Mouse (Mus musculus) spleen, adult 2 months (tissue): ENCODE results near the gene Tbl2. TPM values are rescaled to one million over a fixed set of nuclear protein-coding genes. Genes with fewer than 3 reads are reported as not detected.
A peak's percentile ranks its signal among the peaks of the same experiment; 100 is the strongest.

Experiments
- DNase-seq, 2 experiments: peaks; one replicate each; pipeline versions ENCODE4 v3.0.0 to v3.0.0-alpha.2; 2012 to 2021; ENCODE audit warnings: low spot score in 2 of 2, low read depth in 1 of 2
- H3K27ac ChIP-seq: fragments of 200-500 bp; 2 replicates; pipeline ENCODE4 v1.5.1; 2012; ENCODE audit warnings: low read length, inconsistent platforms; ENCODE audit not compliant: insufficient read depth
- H3K27me3 ChIP-seq: fragments of 200-500 bp; 2 replicates; pipeline ENCODE4 v1.6.1; 2012; ENCODE audit warnings: mild to moderate bottlenecking, moderate library complexity, low read length, inconsistent platforms; ENCODE audit not compliant: control insufficient read depth, insufficient read depth
- H3K36me3 ChIP-seq: fragments of 200-500 bp; 2 replicates; pipeline ENCODE4 v1.6.1; 2012; ENCODE audit warnings: mild to moderate bottlenecking, low read length, inconsistent platforms; ENCODE audit not compliant: control insufficient read depth, insufficient read depth
- H3K4me1 ChIP-seq: fragments of 200-500 bp; 2 replicates; pipeline ENCODE4 v1.6.1; 2011; ENCODE audit warnings: inconsistent platforms; ENCODE audit not compliant: control insufficient read depth, insufficient read depth, insufficient read length
- H3K4me3 ChIP-seq: fragments of 200-500 bp; 2 replicates; pipeline ENCODE4 v1.5.1; 2011; ENCODE audit warnings: mild to moderate bottlenecking, inconsistent platforms; ENCODE audit not compliant: insufficient read depth, insufficient read length; ENCODE audit errors: extremely low read depth
- CTCF ChIP-seq: fragments of 200-500 bp; IDR thresholded peaks from 2 replicates; pipeline ENCODE4 v1.5.1; 2011; ENCODE audit warnings: mild to moderate bottlenecking, inconsistent platforms; ENCODE audit not compliant: insufficient read depth, insufficient read length, insufficient replicate concordance; ENCODE audit errors: extremely low read depth
- POLR2A ChIP-seq: fragments of 200-500 bp; IDR thresholded peaks from 2 replicates; pipeline ENCODE4 v1.6.1; 2011; ENCODE audit warnings: low read depth, low read length, inconsistent platforms
- WGBS: fragments of 180-500 bp; shearing (Covaris S2); methylation state at CpG from one replicate; pipeline ENCODE4 v1.1.7; 2018; 5-methylcytosine and 5-hydroxymethylcytosine counted together
- polyA plus RNA-seq: library from polyadenylated mRNA; depleted of rRNA; stranded (reverse); fragments of >200 nt; gene quantifications from 2 replicates; pipeline ENCODE4 v1.2.3, GENCODE M21; 2012

Tbl2 gene
- polyA plus RNA-seq, 1 experiment, result 7.2 TPM

DNA sequence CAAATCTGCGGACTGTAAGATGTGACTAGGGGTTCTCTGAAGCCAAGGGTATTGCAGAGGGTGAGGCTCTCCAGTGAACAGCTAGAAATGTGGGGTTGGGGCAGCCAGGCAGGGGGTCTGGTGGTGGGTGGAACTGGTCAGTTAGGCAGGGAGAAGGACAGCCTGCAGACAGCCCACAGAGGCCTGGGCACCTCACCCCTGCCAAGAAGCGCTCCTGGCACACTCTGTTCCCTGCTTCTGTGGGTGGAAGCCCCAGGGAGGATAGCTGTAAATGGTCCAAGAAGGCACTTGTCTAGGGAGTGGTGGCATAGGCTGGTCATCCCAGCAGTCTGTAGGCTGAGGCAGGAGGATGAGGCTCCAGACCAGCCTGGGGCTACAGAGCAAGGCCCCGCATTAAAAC, 40.0 kb upstream of the Tbl2 start:
- Histone ChIP-seq H3K4me1 (peaks cover 5% of the 10 kb centered on the region), H3K4me3 (no peak overlapping the region), H3K27ac (no peak overlapping the region), H3K36me3 (no peaks in the 10 kb centered on the region), H3K27me3 (peaks cover 10% of the 10 kb centered on the region)
- TF ChIP-seq CTCF, result no peak
- TF ChIP-seq POLR2A, result no peak
- 91% methylated on average over 3 of the region's 3 CpGs for WGBS
- no peak for DNase-seq

DNA sequence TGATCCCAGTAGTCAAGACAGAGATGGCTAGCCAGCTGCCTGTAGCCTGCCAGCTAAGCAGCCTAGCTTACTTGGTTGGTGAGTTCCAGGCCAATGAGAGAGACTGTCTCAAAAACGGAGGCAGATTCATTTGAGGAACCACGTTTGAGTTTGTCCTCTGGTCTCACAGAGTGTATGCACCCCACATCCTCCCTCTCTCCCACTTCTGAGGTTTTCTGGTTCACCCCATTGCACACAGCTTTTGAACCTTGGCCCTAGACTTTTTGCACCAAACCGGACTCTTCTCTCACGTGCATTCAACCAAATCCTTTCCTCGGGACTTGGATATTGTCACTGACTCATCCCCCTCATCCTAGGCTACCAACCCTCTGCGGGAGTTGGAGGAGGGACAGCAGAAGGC, 39.5 kb upstream of the Tbl2 start:
- DNase-seq, result no peak

DNA sequence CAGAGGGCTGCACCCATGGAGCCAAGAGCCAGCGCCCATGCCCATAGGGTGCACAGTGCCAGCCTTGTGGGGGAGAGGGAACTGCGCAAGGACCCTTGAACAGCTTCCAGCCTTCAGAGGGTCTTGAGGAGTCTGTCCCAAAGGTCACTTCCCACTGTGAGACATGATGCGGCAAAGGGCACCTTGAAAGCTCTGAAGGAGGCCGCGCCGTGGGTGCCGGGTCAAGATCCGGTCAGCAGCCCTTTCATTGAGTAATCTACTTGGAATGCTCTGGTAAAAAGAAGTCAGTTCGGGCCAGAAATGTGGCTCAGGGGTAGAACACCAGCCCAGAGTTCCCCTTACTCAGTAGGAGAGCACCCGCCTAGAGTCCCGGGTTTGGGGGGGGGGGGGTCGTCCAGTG, 35.7 kb upstream of the Tbl2 start:
- TF ChIP-seq CTCF (no peak), POLR2A (no peak)
- 84% methylated on average over 12 of the region's 12 CpGs for WGBS
- Histone ChIP-seq H3K27ac (no peak overlapping the region), H3K27me3 (no peaks in the 10 kb centered on the region), H3K4me1 (peaks cover 3% of the 10 kb centered on the region; the same call in 1 of the 2 replicates), H3K4me3 (no peak overlapping the region), H3K36me3 (no peaks in the 10 kb centered on the region)
- no peak for DNase-seq

More for the DNA sequence above, 39.5 kb upstream of the Tbl2 start:
- H3K4me1 ChIP-seq, result peaks cover 5% of the 10 kb centered on the region
- 22% methylated on average over 6 of the region's 6 CpGs for WGBS
- no peak for TF ChIP-seq CTCF
- no peak for TF ChIP-seq POLR2A
- no peak overlapping the region for H3K27ac ChIP-seq
- H3K36me3 ChIP-seq, result no peaks in the 10 kb centered on the region
- H3K4me3 ChIP-seq, result no peak overlapping the region
- H3K27me3 ChIP-seq, result peaks cover 10% of the 10 kb centered on the region

DNA sequence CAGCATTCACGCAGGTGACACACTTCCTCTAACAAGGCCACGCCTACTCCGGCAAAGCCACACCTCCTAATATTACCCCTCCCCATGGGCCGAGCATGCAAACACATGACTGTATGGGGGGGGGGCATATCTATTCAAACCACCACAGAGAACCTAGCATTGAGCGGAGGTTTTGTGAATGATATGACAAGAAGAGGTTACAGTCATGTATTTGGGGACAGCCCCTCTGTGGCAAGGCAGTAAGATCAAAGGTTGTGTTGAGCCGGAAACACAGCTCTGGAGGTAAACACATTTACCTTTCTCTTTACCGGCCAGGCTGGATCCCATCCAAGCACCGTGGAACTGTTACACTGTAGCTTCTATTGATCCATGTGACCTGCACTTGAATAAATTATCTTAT, 34.2 kb upstream of the Tbl2 start:
- no peak overlapping the region for H3K4me3 ChIP-seq
- WGBS, result 64% methylated on average over 8 of the region's 8 CpGs
- DNase-seq, result no peak
- no peaks in the 10 kb centered on the region for H3K36me3 ChIP-seq
- peaks cover 4% of the 10 kb centered on the region; the same call in 1 of the 2 replicates for H3K4me1 ChIP-seq
- H3K27me3 ChIP-seq, result no peaks in the 10 kb centered on the region
- TF ChIP-seq POLR2A (no peak), CTCF (no peak)
- H3K27ac ChIP-seq, result no peak overlapping the region

DNA sequence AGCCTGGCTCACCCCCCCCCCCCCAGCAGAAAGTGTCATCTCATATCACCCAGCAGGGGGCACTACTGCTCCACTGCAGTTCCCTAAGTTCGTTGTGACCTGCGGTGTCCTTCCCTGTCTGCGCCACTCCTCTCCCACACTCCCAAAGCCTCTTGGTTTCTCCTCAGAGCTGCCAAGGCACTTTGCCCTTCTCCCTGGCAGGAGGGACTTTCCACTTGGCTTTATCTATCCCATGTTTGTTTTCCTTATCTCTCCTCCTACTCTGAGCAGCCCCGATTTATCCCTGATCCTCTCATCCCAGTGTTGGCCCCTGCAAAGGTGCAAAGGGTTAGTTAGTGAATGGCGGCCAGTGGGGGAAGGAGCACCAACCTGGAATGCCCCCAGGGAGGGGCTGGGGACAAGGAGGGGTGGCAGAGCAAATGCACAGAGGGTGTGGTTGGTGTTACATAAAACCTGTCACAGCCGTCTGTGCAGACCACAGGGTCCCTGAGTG, 30.8 kb upstream of the Tbl2 start:
- WGBS, result 21% methylated on average over 6 of the region's 6 CpGs
- no peak overlapping the region for H3K27ac ChIP-seq
- H3K36me3 ChIP-seq, result no peaks in the 10 kb centered on the region
- no peaks in the 10 kb centered on the region for H3K27me3 ChIP-seq
- no peak overlapping the region for H3K4me3 ChIP-seq
- TF ChIP-seq CTCF (peak; percentile 81; the same call in 1 of the 2 replicates), POLR2A (no peak)
- H3K4me1 ChIP-seq, result peaks cover 4% of the 10 kb centered on the region; the same call in 1 of the 2 replicates
- DNase-seq, result peak in 1 of 2 experiments; percentile 38

DNA sequence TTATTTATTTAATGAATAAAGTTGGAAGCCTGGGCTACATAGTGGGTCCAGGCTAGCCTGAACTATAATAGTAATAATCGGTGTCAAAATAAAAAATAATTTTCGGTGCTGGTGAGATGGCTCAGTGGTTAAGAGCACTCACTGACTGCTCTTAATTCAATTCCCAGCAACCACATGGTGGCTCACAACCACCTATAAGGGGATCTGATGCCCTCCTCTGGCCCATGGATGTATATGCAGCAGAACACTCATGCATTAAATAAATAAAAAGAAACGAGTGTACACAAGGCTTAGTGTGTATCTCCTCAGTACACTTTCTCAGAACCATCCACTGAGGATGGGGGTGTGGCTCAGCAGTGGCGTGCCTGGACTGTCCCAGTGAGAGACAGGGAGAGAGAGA, 28.7 kb upstream of the Tbl2 start:
- TF ChIP-seq POLR2A (no peak), CTCF (no peak)
- Histone ChIP-seq H3K27me3 (no peaks in the 10 kb centered on the region), H3K4me1 (peaks cover 4% of the 10 kb centered on the region; the same call in 1 of the 2 replicates), H3K36me3 (no peaks in the 10 kb centered on the region), H3K27ac (no peak overlapping the region), H3K4me3 (no peak overlapping the region)
- 59% methylated on average over 4 of the region's 4 CpGs for WGBS
- DNase-seq, result no peak

DNA sequence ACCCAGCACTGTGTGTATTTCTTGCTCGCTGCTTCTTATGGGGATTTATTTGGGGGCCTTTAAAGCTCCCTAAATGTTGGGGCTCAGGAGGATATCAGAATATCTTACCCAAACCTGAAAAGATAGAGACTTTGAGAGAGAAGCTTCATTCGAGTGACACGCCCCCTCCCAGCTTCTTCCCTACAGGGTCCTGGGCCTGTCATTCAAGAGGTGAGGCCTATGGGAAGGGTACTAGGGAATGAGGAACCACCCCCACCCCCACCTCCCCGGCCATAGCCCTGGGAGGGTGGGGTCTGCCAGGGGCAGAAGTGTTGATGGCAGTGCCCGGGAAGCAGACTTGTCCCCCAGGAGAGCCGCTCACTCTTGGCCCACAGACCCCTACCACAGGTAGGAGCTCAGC, 23.3 kb upstream of the Tbl2 start:
- Histone ChIP-seq H3K4me1 (no peaks in the 10 kb centered on the region), H3K4me3 (no peak overlapping the region), H3K27ac (no peak overlapping the region), H3K36me3 (no peaks in the 10 kb centered on the region), H3K27me3 (no peaks in the 10 kb centered on the region)
- TF ChIP-seq CTCF (no peak), POLR2A (no peak)
- no peak for DNase-seq
- 84% methylated on average over 6 of the region's 6 CpGs for WGBS
